Mouse (Mus musculus) embryonic facial prominence, embryonic 15.5 days (tissue): ENCODE measurements around the gene Fras1. TPM values are rescaled to one million over a fixed set of nuclear protein-coding genes. Genes with fewer than 3 reads are reported as not detected.
A peak's percentile ranks its signal among the peaks of the same experiment; 100 is the strongest.

Source experiments
- ATAC-seq: fragments of 200-750 bp; cut with Nextera tagmentation; 2 replicates; pipeline ENCODE4 v1.8.0; 2017; ENCODE audit warnings: low read depth, moderate TSS enrichment; ENCODE audit not compliant: insufficient number of reproducible peaks, low FRiP score, low TSS enrichment
- H3K27ac ChIP-seq: fragments of 300-500 bp; sonication (generic); replicated peaks from 2 replicates; pipeline ENCODE4 v1.5.1; 2015; ENCODE audit warnings: mild to moderate bottlenecking, inconsistent platforms
- H3K27me3 ChIP-seq: fragments of 300-500 bp; sonication (generic); 2 replicates; pipeline ENCODE4 v1.6.1; 2015; ENCODE audit warnings: inconsistent platforms
- H3K36me3 ChIP-seq: fragments of 300-500 bp; sonication (generic); 2 replicates; pipeline ENCODE4 v1.6.1; 2015; ENCODE audit warnings: mild to moderate bottlenecking, inconsistent platforms
- H3K4me1 ChIP-seq: fragments of 300-500 bp; sonication (generic); 2 replicates; pipeline ENCODE4 v1.6.1; 2015; ENCODE audit warnings: inconsistent platforms
- H3K4me2 ChIP-seq: fragments of 300-500 bp; sonication (generic); replicated peaks from 2 replicates; pipeline ENCODE4 v1.6.1; 2015; ENCODE audit warnings: mild to moderate bottlenecking, inconsistent platforms
- H3K4me3 ChIP-seq: fragments of 300-500 bp; sonication (generic); replicated peaks from 2 replicates; pipeline ENCODE4 v1.5.1; 2015; ENCODE audit warnings: mild to moderate bottlenecking, inconsistent platforms
- H3K9ac ChIP-seq: fragments of 300-500 bp; sonication (generic); 2 replicates; pipeline ENCODE4 v1.6.1; 2015; ENCODE audit warnings: inconsistent platforms
- H3K9me3 ChIP-seq: fragments of 300-500 bp; sonication (generic); replicated peaks from 2 replicates; pipeline ENCODE4 v1.6.1; 2016; ENCODE audit warnings: inconsistent platforms
- WGBS: fragments of 180-500 bp; shearing (Covaris S2); methylation state at CpG from one replicate; pipeline ENCODE4 v1.1.7; 2015; 5-methylcytosine and 5-hydroxymethylcytosine counted together
- polyA plus RNA-seq: library from polyadenylated mRNA; unstranded; fragments of >200 nt; fragmentation: Nextera tagmentation; extraction: Ambion mirVana; gene quantifications from 2 replicates; pipeline ENCODE4 v1.2.1, GENCODE M21; 2015

Gene Fras1
- polyA plus RNA-seq, 1 experiment from 2014 or later, result 18.7 TPM

GRCm38 (mm10) chr5:96620618-96621017 is 246.9 kb downstream of the Fras1 start:
- no peak for ATAC-seq
- Histone ChIP-seq H3K9me3 (no peaks in the 10 kb centered on the region), H3K4me2 (no peak overlapping the region), H3K9ac (no peak overlapping the region), H3K36me3 (no peaks in the 10 kb centered on the region), H3K4me3 (no peak overlapping the region), H3K27ac (no peak overlapping the region), H3K4me1 (peaks cover 10% of the 10 kb centered on the region), H3K27me3 (no peaks in the 10 kb centered on the region)
- 87% methylated on average over 5 of the region's 5 CpGs for WGBS

GRCm38 (mm10) chr5:96622604-96623352 is 249.0 kb downstream of the Fras1 start:
- no peak overlapping the region for H3K9ac ChIP-seq
- no peak overlapping the region for H3K4me3 ChIP-seq
- H3K4me2 ChIP-seq, result no peak overlapping the region
- peak overlapping the region; percentile 12; the same call in 1 of the 2 replicates for H3K27ac ChIP-seq
- no peaks in the 10 kb centered on the region for H3K36me3 ChIP-seq
- no peaks in the 10 kb centered on the region for H3K27me3 ChIP-seq
- 45% methylated on average over 5 of the region's 5 CpGs for WGBS
- no peaks in the 10 kb centered on the region for H3K9me3 ChIP-seq
- no peak for ATAC-seq
- H3K4me1 ChIP-seq, result no peaks in the 10 kb centered on the region

- Histone ChIP-seq H3K36me3 (no peaks in the 10 kb centered on the region), H3K27me3 (no peaks in the 10 kb centered on the region), H3K4me1 (no peaks in the 10 kb centered on the region), H3K4me2 (no peak overlapping the region), H3K9ac (no peak overlapping the region), H3K4me3 (no peak overlapping the region), H3K9me3 (no peaks in the 10 kb centered on the region), H3K27ac (no peak overlapping the region)
- 57% methylated on average over 8 of the region's 8 CpGs for WGBS
- no peak; the same call in 1 of the 2 replicates for ATAC-seq
Observed at GRCm38 (mm10) chr5:96629851-96630250, 256.1 kb downstream of the Fras1 start.

- H3K9me3 ChIP-seq, result no peaks in the 10 kb centered on the region
- no peak overlapping the region for H3K4me3 ChIP-seq
- H3K36me3 ChIP-seq, result no peaks in the 10 kb centered on the region
- ATAC-seq, result no peak
- H3K4me2 ChIP-seq, result no peak overlapping the region
- H3K9ac ChIP-seq, result no peak overlapping the region
- H3K4me1 ChIP-seq, result no peaks in the 10 kb centered on the region
- H3K27ac ChIP-seq, result no peak overlapping the region
- no peaks in the 10 kb centered on the region for H3K27me3 ChIP-seq
- 69% methylated on average over 17 of the region's 17 CpGs for WGBS
Observed at GRCm38 (mm10) chr5:96635146-96635862, 261.5 kb downstream of the Fras1 start.

GRCm38 (mm10) chr5:96635866-96636265 is 262.1 kb downstream of the Fras1 start:
- no peaks in the 10 kb centered on the region for H3K9me3 ChIP-seq
- ATAC-seq, result no peak
- H3K4me2 ChIP-seq, result no peak overlapping the region
- no peak overlapping the region for H3K4me3 ChIP-seq
- WGBS, result 76% methylated on average over 5 of the region's 5 CpGs
- no peaks in the 10 kb centered on the region for H3K4me1 ChIP-seq
- H3K27me3 ChIP-seq, result no peaks in the 10 kb centered on the region
- no peak overlapping the region for H3K9ac ChIP-seq
- H3K27ac ChIP-seq, result no peak overlapping the region
- H3K36me3 ChIP-seq, result no peaks in the 10 kb centered on the region

- H3K36me3 ChIP-seq, result no peaks in the 10 kb centered on the region
- 81% methylated on average over 6 of the region's 6 CpGs for WGBS
- no peak overlapping the region for H3K4me3 ChIP-seq
- no peak overlapping the region for H3K4me2 ChIP-seq
- H3K9ac ChIP-seq, result no peak overlapping the region
- H3K27me3 ChIP-seq, result no peaks in the 10 kb centered on the region
- H3K9me3 ChIP-seq, result no peaks in the 10 kb centered on the region
- H3K27ac ChIP-seq, result no peak overlapping the region
- no peaks in the 10 kb centered on the region for H3K4me1 ChIP-seq
- no peak for ATAC-seq
Observed at GRCm38 (mm10) chr5:96639213-96639910, 265.6 kb downstream of the Fras1 start.

- WGBS, result 86% methylated on average over 2 of the region's 2 CpGs
- Histone ChIP-seq H3K27ac (no peak overlapping the region), H3K4me3 (no peak overlapping the region), H3K9me3 (no peaks in the 10 kb centered on the region), H3K4me2 (no peak overlapping the region), H3K27me3 (no peaks in the 10 kb centered on the region), H3K36me3 (no peaks in the 10 kb centered on the region), H3K4me1 (no peaks in the 10 kb centered on the region), H3K9ac (no peak overlapping the region)
- no peak for ATAC-seq
Observed at GRCm38 (mm10) chr5:96641297-96641696, 267.5 kb downstream of the Fras1 start.

- 76% methylated on average over 4 of the region's 4 CpGs for WGBS
- no peaks in the 10 kb centered on the region for H3K9me3 ChIP-seq
- H3K4me1 ChIP-seq, result peaks cover 6% of the 10 kb centered on the region; the same call in 1 of the 2 replicates
- no peak for ATAC-seq
- H3K4me3 ChIP-seq, result no peak overlapping the region
- no peak overlapping the region for H3K4me2 ChIP-seq
- H3K27ac ChIP-seq, result no peak overlapping the region
- H3K9ac ChIP-seq, result no peak overlapping the region
- H3K27me3 ChIP-seq, result no peaks in the 10 kb centered on the region
- no peaks in the 10 kb centered on the region for H3K36me3 ChIP-seq
Observed at GRCm38 (mm10) chr5:96675676-96676075, 301.9 kb downstream of the Fras1 start.

- Histone ChIP-seq H3K4me3 (no peak overlapping the region), H3K36me3 (no peaks in the 10 kb centered on the region), H3K27ac (no peak overlapping the region), H3K27me3 (no peaks in the 10 kb centered on the region), H3K9me3 (no peaks in the 10 kb centered on the region), H3K9ac (no peak overlapping the region), H3K4me1 (peaks cover 6% of the 10 kb centered on the region; the same call in 1 of the 2 replicates), H3K4me2 (no peak overlapping the region)
- ATAC-seq, result no peak
- 34% methylated on average over 2 of the region's 2 CpGs for WGBS
Observed at GRCm38 (mm10) chr5:96677498-96677897, 303.7 kb downstream of the Fras1 start.

- no peak overlapping the region for H3K9ac ChIP-seq
- peak overlapping the region; percentile 51 for H3K27ac ChIP-seq
- peaks cover 6% of the 10 kb centered on the region; the same call in 1 of the 2 replicates for H3K4me1 ChIP-seq
- no peak overlapping the region for H3K4me3 ChIP-seq
- no peaks in the 10 kb centered on the region for H3K36me3 ChIP-seq
- ATAC-seq, result peak; percentile 62
- H3K4me2 ChIP-seq, result no peak overlapping the region
- WGBS, result 30% methylated on average over 3 of the region's 3 CpGs
- H3K27me3 ChIP-seq, result no peaks in the 10 kb centered on the region
- H3K9me3 ChIP-seq, result no peaks in the 10 kb centered on the region
Observed at GRCm38 (mm10) chr5:96681085-96681484, 307.3 kb downstream of the Fras1 start.

GRCm38 (mm10) chr5:96682777-96683176 is 309.0 kb downstream of the Fras1 start:
- Histone ChIP-seq H3K4me3 (no peak overlapping the region), H3K4me2 (no peak overlapping the region), H3K27me3 (no peaks in the 10 kb centered on the region), H3K36me3 (peaks cover 5% of the 10 kb centered on the region; the same call in 1 of the 2 replicates), H3K9ac (no peak overlapping the region), H3K9me3 (no peaks in the 10 kb centered on the region), H3K4me1 (peaks cover 6% of the 10 kb centered on the region; the same call in 1 of the 2 replicates), H3K27ac (no peak overlapping the region)
- 63% methylated on average over 2 of the region's 2 CpGs for WGBS
- ATAC-seq, result no peak
